Mouse (Mus musculus): ENCODE results near the gene Ccr1. TPM values are rescaled to one million over a fixed set of nuclear protein-coding genes. Genes with fewer than 3 reads are reported as not detected.
"Not testable (repeated sequence)": the region's sequence is repeated elsewhere in the genome, so short reads cannot be mapped to it uniquely, and the experiment has no call there.

The Ccr1 gene
- polyA plus RNA-seq, 1 experiment: 0.18 TPM

- H3K4me3 ChIP-seq (ENCODE audit: insufficient read depth, low read length): no peak overlapping the region
- TF ChIP-seq CTCF (IDR thresholded peaks at IDR 0.05; ENCODE audit: borderline replicate concordance, insufficient read depth, low read length) (no peak), POLR2A (IDR thresholded peaks at IDR 0.05; ENCODE audit: low read depth, low read length) (no peak)
- no peaks in the 10 kb centered on the region for H3K4me1 ChIP-seq (ENCODE audit: control insufficient read depth, insufficient read depth, low read length)
- H3K27ac ChIP-seq (ENCODE audit: insufficient read depth, low read length): no peak overlapping the region
Measured at GRCm38 (mm10) chr9:123984943-123985342, 16.5 kb upstream of the Ccr1 start.

DNA sequence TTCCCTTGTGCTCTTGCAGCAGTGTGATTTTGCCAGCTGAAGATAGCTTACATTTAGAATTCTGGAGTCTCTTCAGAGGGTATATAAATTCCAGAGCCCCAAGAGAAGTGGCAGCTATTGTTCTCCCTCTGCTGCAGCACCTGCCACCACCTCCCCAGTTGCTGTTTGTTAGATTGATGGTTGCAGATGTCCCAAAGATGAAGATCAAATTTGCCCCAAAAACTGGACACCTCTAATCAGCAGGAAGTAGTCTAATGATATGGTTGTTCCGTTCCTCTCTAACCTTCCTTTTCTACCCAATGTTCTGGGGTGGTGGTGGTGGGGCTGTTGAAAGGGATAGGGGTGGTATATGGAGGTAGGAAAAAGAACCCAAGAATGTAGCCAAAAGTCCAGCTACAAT, 14.2 kb upstream of the Ccr1 start:
- TF ChIP-seq CTCF (IDR thresholded peaks at IDR 0.05; ENCODE audit: borderline replicate concordance, insufficient read depth, low read length): no peak
- Histone ChIP-seq H3K4me1 (ENCODE audit: control insufficient read depth, insufficient read depth, low read length) (no peaks in the 10 kb centered on the region), H3K27ac (ENCODE audit: insufficient read depth, low read length) (no peak overlapping the region), H3K4me3 (ENCODE audit: insufficient read depth, low read length) (no peak overlapping the region)

GRCm38 (mm10) chr9:123981909-123982308, 13.4 kb upstream of the Ccr1 start:
- H3K4me3 ChIP-seq (ENCODE audit: insufficient read depth, low read length): no peak overlapping the region
- no peaks in the 10 kb centered on the region for H3K4me1 ChIP-seq (ENCODE audit: control insufficient read depth, insufficient read depth, low read length)
- H3K27ac ChIP-seq (ENCODE audit: insufficient read depth, low read length): no peak overlapping the region
- TF ChIP-seq POLR2A (IDR thresholded peaks at IDR 0.05; ENCODE audit: low read depth, low read length) (no peak), CTCF (IDR thresholded peaks at IDR 0.05; ENCODE audit: borderline replicate concordance, insufficient read depth, low read length) (no peak)

- not testable (repeated sequence) for H3K4me1 ChIP-seq (ENCODE audit: control insufficient read depth, insufficient read depth, low read length); H3K27ac ChIP-seq (ENCODE audit: insufficient read depth, low read length); H3K4me3 ChIP-seq (ENCODE audit: insufficient read depth, low read length)
Measured at GRCm38 (mm10) chr9:123980858-123981475, 12.5 kb upstream of the Ccr1 start.

- Histone ChIP-seq H3K4me3 (ENCODE audit: insufficient read depth, low read length) (no peak within 1 kb of the TSS), H3K4me1 (ENCODE audit: control insufficient read depth, insufficient read depth, low read length) (no peaks in the 10 kb centered on the region), H3K27ac (ENCODE audit: insufficient read depth, low read length) (no peak within 1 kb of the TSS)
- TF ChIP-seq POLR2A (IDR thresholded peaks at IDR 0.05; ENCODE audit: low read depth, low read length) (no peak), CTCF (IDR thresholded peaks at IDR 0.05; ENCODE audit: borderline replicate concordance, insufficient read depth, low read length) (no peak)
Measured at GRCm38 (mm10) chr9:123978308-123978707, 9.8 kb upstream of the Ccr1 start, which contains the start of gene Ccr1l1. Gene Ccr1l1, minus strand, starts transcription at chr9:123978408.

GRCm38 (mm10) chr9:123976876-123977663, 8.6 kb upstream of the Ccr1 start:
- no peak for TF ChIP-seq POLR2A (IDR thresholded peaks at IDR 0.05; ENCODE audit: low read depth, low read length)
- no peak for TF ChIP-seq CTCF (IDR thresholded peaks at IDR 0.05; ENCODE audit: borderline replicate concordance, insufficient read depth, low read length)
- Histone ChIP-seq H3K27ac (ENCODE audit: insufficient read depth, low read length) (no peak overlapping the region), H3K4me1 (ENCODE audit: control insufficient read depth, insufficient read depth, low read length) (no peaks in the 10 kb centered on the region), H3K4me3 (ENCODE audit: insufficient read depth, low read length) (no peak overlapping the region)

GRCm38 (mm10) chr9:123975630-123976029, 7.1 kb upstream of the Ccr1 start:
- H3K27ac ChIP-seq (ENCODE audit: insufficient read depth, low read length): no peak overlapping the region
- TF ChIP-seq POLR2A (IDR thresholded peaks at IDR 0.05; ENCODE audit: low read depth, low read length): no peak
- TF ChIP-seq CTCF (IDR thresholded peaks at IDR 0.05; ENCODE audit: borderline replicate concordance, insufficient read depth, low read length): no peak
- no peak overlapping the region for H3K4me3 ChIP-seq (ENCODE audit: insufficient read depth, low read length)
- no peaks in the 10 kb centered on the region for H3K4me1 ChIP-seq (ENCODE audit: control insufficient read depth, insufficient read depth, low read length)

- H3K27ac ChIP-seq (ENCODE audit: insufficient read depth, low read length); H3K4me1 ChIP-seq (ENCODE audit: control insufficient read depth, insufficient read depth, low read length); H3K4me3 ChIP-seq (ENCODE audit: insufficient read depth, low read length): not testable (repeated sequence)
Measured at GRCm38 (mm10) chr9:123966858-123967495, 1.5 kb downstream of the Ccr1 start.

DNA sequence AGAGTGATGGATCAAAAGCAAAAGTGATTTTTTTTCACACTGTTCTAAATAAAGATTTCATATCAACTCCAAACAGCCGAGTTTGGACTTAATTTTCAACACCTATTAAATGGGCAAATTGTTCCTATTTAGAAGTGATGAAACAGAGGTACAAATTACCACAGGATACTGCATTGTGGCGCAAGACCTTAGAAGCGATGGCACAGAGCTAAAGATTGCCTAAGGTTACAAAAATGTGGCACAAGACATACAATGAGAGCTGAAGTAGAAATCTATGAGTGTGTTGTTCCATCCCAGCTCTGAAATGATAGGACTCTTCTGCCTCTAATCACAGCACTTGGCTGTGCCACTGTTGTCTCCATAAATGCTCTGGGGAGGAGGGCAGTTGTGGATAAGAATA, 3.7 kb downstream of the Ccr1 start:
- Histone ChIP-seq H3K27ac (ENCODE audit: insufficient read depth, low read length) (no peak overlapping the region), H3K4me1 (ENCODE audit: control insufficient read depth, insufficient read depth, low read length) (no peaks in the 10 kb centered on the region), H3K4me3 (ENCODE audit: insufficient read depth, low read length) (no peak overlapping the region)
- TF ChIP-seq POLR2A (IDR thresholded peaks at IDR 0.05; ENCODE audit: low read depth, low read length) (no peak), CTCF (IDR thresholded peaks at IDR 0.05; ENCODE audit: borderline replicate concordance, insufficient read depth, low read length) (no peak)

GRCm38 (mm10) chr9:123960161-123960560, 8.3 kb downstream of the Ccr1 start:
- Histone ChIP-seq H3K4me3 (ENCODE audit: insufficient read depth, low read length) (no peak overlapping the region), H3K27ac (ENCODE audit: insufficient read depth, low read length) (no peak overlapping the region), H3K4me1 (ENCODE audit: control insufficient read depth, insufficient read depth, low read length) (no peaks in the 10 kb centered on the region)
- no peak for TF ChIP-seq POLR2A (IDR thresholded peaks at IDR 0.05; ENCODE audit: low read depth, low read length)
- TF ChIP-seq CTCF (IDR thresholded peaks at IDR 0.05; ENCODE audit: borderline replicate concordance, insufficient read depth, low read length): no peak

Data from embryonic fibroblast, embryonic 13.5 days (primary cell).